In the genomic region with DNA sequence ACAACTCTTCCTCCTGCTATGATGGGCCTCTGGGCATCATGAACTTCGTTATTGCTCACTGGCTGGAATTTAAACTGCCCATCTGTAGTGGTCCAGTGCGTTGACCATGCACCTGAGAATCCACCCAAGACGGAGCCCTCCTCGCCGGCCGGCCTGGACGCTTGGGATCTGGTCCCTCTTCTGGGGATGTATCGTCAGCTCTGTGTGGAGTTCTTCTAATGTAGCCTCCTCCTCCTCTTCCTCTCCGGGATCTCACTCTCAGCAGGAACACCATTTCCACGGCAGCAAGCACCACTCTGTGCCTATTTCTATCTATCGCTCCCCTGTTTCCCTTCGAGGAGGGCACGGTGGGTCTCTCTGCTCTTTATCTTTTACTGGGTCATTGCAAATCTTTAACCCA, we compare ENCODE assay signal across 8 mouse cellular contexts.
DNase-seq lines count a peak whose midpoint lies in the region; ATAC-seq and TF ChIP-seq lines count a peak whose summit lies in the region.
"Had no signal": no experiment of that assay in that cellular context is flagged by ENCODE, and none has a peak within 500 bp of the region (broad histone marks: within the 10 kb centered on the region; RNA-seq: fewer than 3 reads in every experiment).

No protein-coding gene starts in this region.

- no peaks in the 10 kb centered on the region for H3K4me1 ChIP-seq in liver, embryonic 11.5 days (replicated peaks; ENCODE audit: control insufficient read depth, insufficient read depth, low read length)
- 0 out of 2 replicates have a peak, but pooled peaks cover 3% of the 10 kb centered on the region for H3K4me1 ChIP-seq in liver, postnatal 0 days (ENCODE audit: insufficient read depth)
- H3K4me1 ChIP-seq in embryonic facial prominence, embryonic 15.5 days: peaks cover 5% of the 10 kb centered on the region
- peaks cover 9% of the 10 kb centered on the region for H3K4me1 ChIP-seq in limb, embryonic 12.5 days (replicated peaks)
- H3K4me1 ChIP-seq in stomach, embryonic 16.5 days (ENCODE audit: control insufficient read depth, insufficient read depth, low read length): peaks cover 10% of the 10 kb centered on the region; the same call in 1 of the 2 replicates

- TF ChIP-seq CTCF in liver, postnatal 0 days (IDR thresholded peaks at IDR 0.05; ENCODE audit: low read depth): no peak

- no peak overlapping the region for H3K9ac ChIP-seq in liver, embryonic 11.5 days (ENCODE audit: low read depth, low read length)
- H3K9ac ChIP-seq in liver, postnatal 0 days (replicated peaks): no peak overlapping the region
- H3K9ac ChIP-seq in embryonic facial prominence, embryonic 15.5 days: no peak overlapping the region
- H3K9ac ChIP-seq in limb, embryonic 12.5 days (replicated peaks): no peak overlapping the region
- no peak overlapping the region for H3K9ac ChIP-seq in stomach, embryonic 16.5 days (ENCODE audit: low read length)

- no peaks in the 10 kb centered on the region for H3K9me3 ChIP-seq in liver, embryonic 11.5 days (ENCODE audit: control insufficient read depth, low read length)
- no peaks in the 10 kb centered on the region for H3K9me3 ChIP-seq in liver, postnatal 0 days (ENCODE audit: low read length)
- no peaks in the 10 kb centered on the region for H3K9me3 ChIP-seq in embryonic facial prominence, embryonic 15.5 days (replicated peaks)
- H3K9me3 ChIP-seq in limb, embryonic 12.5 days: no peaks in the 10 kb centered on the region
- H3K9me3 ChIP-seq in stomach, embryonic 16.5 days (replicated peaks; ENCODE audit: control insufficient read depth, low read length): no peaks in the 10 kb centered on the region

- peak overlapping the region; percentile 16; the same call in 1 of the 2 replicates for H3K4me2 ChIP-seq in liver, embryonic 11.5 days
- H3K4me2 ChIP-seq in liver, postnatal 0 days (ENCODE audit: low read depth, low read length): no peak overlapping the region
- peak overlapping the region; percentile 89 for H3K4me2 ChIP-seq in embryonic facial prominence, embryonic 15.5 days (replicated peaks)
- peak overlapping the region; percentile 79 for H3K4me2 ChIP-seq in limb, embryonic 12.5 days
- peak overlapping the region; percentile 75 for H3K4me2 ChIP-seq in stomach, embryonic 16.5 days (ENCODE audit: low read depth, low read length)

- ATAC-seq in liver, embryonic 11.5 days (replicated peaks; ENCODE audit: low FRiP score): no peak
- ATAC-seq in liver, postnatal 0 days: no peak
- ATAC-seq in embryonic facial prominence, embryonic 15.5 days (ENCODE audit: insufficient number of reproducible peaks, low FRiP score, low TSS enrichment, low read depth): no peak
- ATAC-seq in limb, embryonic 12.5 days (ENCODE audit: insufficient number of reproducible peaks, insufficient read depth, low FRiP score, low TSS enrichment, low read depth): no peak
- ATAC-seq in stomach, embryonic 16.5 days (ENCODE audit: insufficient read depth, low FRiP score): no peak

- no peaks in the 10 kb centered on the region for H3K36me3 ChIP-seq in liver, embryonic 11.5 days (ENCODE audit: control insufficient read depth, insufficient read depth, low read length)
- no peaks in the 10 kb centered on the region for H3K36me3 ChIP-seq in liver, postnatal 0 days (replicated peaks; ENCODE audit: insufficient read depth, low read length)
- H3K36me3 ChIP-seq in embryonic facial prominence, embryonic 15.5 days: no peaks in the 10 kb centered on the region
- H3K36me3 ChIP-seq in limb, embryonic 12.5 days: no peaks in the 10 kb centered on the region
- no peaks in the 10 kb centered on the region for H3K36me3 ChIP-seq in stomach, embryonic 16.5 days (ENCODE audit: control insufficient read depth, insufficient read depth, low read length)

- TF ChIP-seq EP300 in liver, postnatal 0 days (IDR thresholded peaks at IDR 0.05; ENCODE audit: low read depth): no peak

- peaks cover 19% of the 10 kb centered on the region for H3K27me3 ChIP-seq in liver, embryonic 11.5 days (replicated peaks; ENCODE audit: control insufficient read depth, insufficient read depth, low read length)
- peaks cover 22% of the 10 kb centered on the region for H3K27me3 ChIP-seq in liver, postnatal 0 days (ENCODE audit: insufficient read depth, low read length)
- peaks cover 22% of the 10 kb centered on the region; the same call in 1 of the 2 replicates for H3K27me3 ChIP-seq in embryonic facial prominence, embryonic 15.5 days
- peaks cover 19% of the 10 kb centered on the region for H3K27me3 ChIP-seq in limb, embryonic 12.5 days
- 0 out of 2 replicates have a peak, but pooled peaks cover 3% of the 10 kb centered on the region for H3K27me3 ChIP-seq in stomach, embryonic 16.5 days (ENCODE audit: control insufficient read depth, insufficient read depth, low read length)

- DNase-seq in liver, embryonic 11.5 days (ENCODE audit: low spot score): no peak
- DNase-seq in liver, postnatal 0 days: no peak
- DNase-seq in layer of hippocampus, postnatal 25 days (ENCODE audit: extremely low spot score in 1 of 2, low spot score in 1 of 2): no peak
- no peak for DNase-seq in right cerebral cortex, adult 2 months (ENCODE audit: low spot score in 2 of 2)
- DNase-seq: kidney, adult 11 months had no signal

- no peak overlapping the region for H3K27ac ChIP-seq in liver, embryonic 11.5 days (ENCODE audit: low read depth, low read length)
- no peak overlapping the region for H3K27ac ChIP-seq in liver, postnatal 0 days (ENCODE audit: low read depth)
- H3K27ac ChIP-seq in embryonic facial prominence, embryonic 15.5 days (replicated peaks): no peak overlapping the region
- H3K27ac ChIP-seq in limb, embryonic 12.5 days: no peak overlapping the region
- no peak overlapping the region for H3K27ac ChIP-seq in stomach, embryonic 16.5 days (ENCODE audit: low read length)

- 15% methylated on average over 13 of the region's 13 CpGs for WGBS in liver, embryonic 11.5 days
- WGBS in liver, postnatal 0 days (ENCODE audit: insufficient replicate concordance): 15% methylated on average over 13 of the region's 13 CpGs
- 10% methylated on average over 13 of the region's 13 CpGs for WGBS in embryonic facial prominence, embryonic 15.5 days
- 8% methylated on average over 13 of the region's 13 CpGs for WGBS in limb, embryonic 12.5 days
- WGBS in stomach, embryonic 16.5 days: 11% methylated on average over 13 of the region's 13 CpGs

- H3K4me3 ChIP-seq in liver, embryonic 11.5 days (ENCODE audit: low read depth, low read length): no peak overlapping the region
- no peak overlapping the region for H3K4me3 ChIP-seq in liver, postnatal 0 days (ENCODE audit: low read depth, low read length)
- H3K4me3 ChIP-seq in embryonic facial prominence, embryonic 15.5 days (replicated peaks): peak overlapping the region; percentile 50
- H3K4me3 ChIP-seq in limb, embryonic 12.5 days (replicated peaks): peak overlapping the region; percentile 15
- no peak overlapping the region; the same call in none of the 2 replicates for H3K4me3 ChIP-seq in stomach, embryonic 16.5 days (replicated peaks; ENCODE audit: low read length)

Comparison
In these comparisons a context has a peak if more than half of its experiments do, and no peak if none do; other contexts are left out.
1. H3K4me3 ChIP-seq: peak in embryonic facial prominence, embryonic 15.5 days (single experiment) and limb, embryonic 12.5 days (single experiment); none in liver, embryonic 11.5 days (single experiment), liver, postnatal 0 days (single experiment) and stomach, embryonic 16.5 days (single experiment).